Mouse (Mus musculus): ENCODE results near the gene Ager. TPM values are rescaled to one million over a fixed set of nuclear protein-coding genes. Genes with fewer than 3 reads are reported as not detected.

Ager gene
- polyA plus RNA-seq, 1 experiment from 2014 or later: 2.4 TPM

- DNase-seq (ENCODE audit: low spot score) (no peak), ATAC-seq (replicated peaks; ENCODE audit: low FRiP score) (peak; percentile 96)
- Histone ChIP-seq H3K4me1 (replicated peaks; ENCODE audit: control insufficient read depth, insufficient read depth, low read length) (peaks cover 23% of the 10 kb centered on the region), H3K36me3 (ENCODE audit: control insufficient read depth, insufficient read depth, low read length) (peaks cover 4% of the 10 kb centered on the region; the same call in 1 of the 2 replicates), H3K27ac (ENCODE audit: low read depth, low read length) (peak within 1 kb of the TSS; percentile 87), H3K4me3 (ENCODE audit: low read depth, low read length) (peak within 1 kb of the TSS; percentile 98), H3K4me2 (ENCODE audit: low read depth, low read length, severe bottlenecking) (peak within 1 kb of the TSS; percentile 97), H3K9ac (ENCODE audit: low read length) (peak within 1 kb of the TSS; percentile 94), H3K9me3 (ENCODE audit: control insufficient read depth, low read length) (no peaks in the 10 kb centered on the region), H3K27me3 (ENCODE audit: control insufficient read depth, insufficient read depth, low read length) (no peaks in the 10 kb centered on the region)
- WGBS: under 1% methylated on average over 30 of the region's 30 CpGs
Measured at GRCm38 (mm10) chr17:34603375-34604060, 5.9 kb downstream of the Ager start, which contains the start of gene Rnf5. Gene Rnf5, minus strand, starts transcription at chr17:34603690.

GRCm38 (mm10) chr17:34604061-34604508 lies 6.4 kb downstream of the Ager start, which contains the start of gene Agpat1:
Gene Agpat1, plus strand, starts transcription at chr17:34604262.
- Histone ChIP-seq H3K4me3 (ENCODE audit: low read depth, low read length) (peak within 1 kb of the TSS; percentile 98), H3K27ac (ENCODE audit: low read depth, low read length) (peak within 1 kb of the TSS; percentile 87), H3K27me3 (ENCODE audit: control insufficient read depth, insufficient read depth, low read length) (no peaks in the 10 kb centered on the region), H3K36me3 (ENCODE audit: control insufficient read depth, insufficient read depth, low read length) (peaks cover 4% of the 10 kb centered on the region; the same call in 1 of the 2 replicates), H3K4me2 (ENCODE audit: low read depth, low read length, severe bottlenecking) (peak within 1 kb of the TSS; percentile 97), H3K4me1 (replicated peaks; ENCODE audit: control insufficient read depth, insufficient read depth, low read length) (peaks cover 23% of the 10 kb centered on the region), H3K9ac (ENCODE audit: low read length) (peak within 1 kb of the TSS; percentile 94), H3K9me3 (ENCODE audit: control insufficient read depth, low read length) (no peaks in the 10 kb centered on the region)
- peak; percentile 99 for DNase-seq (ENCODE audit: low spot score)
- ATAC-seq (replicated peaks; ENCODE audit: low FRiP score): peak; percentile 87
- WGBS: 0% methylated on average over 32 of the region's 35 CpGs

GRCm38 (mm10) chr17:34604511-34605237 lies 7.0 kb downstream of the Ager start:
- peaks cover 4% of the 10 kb centered on the region; the same call in 1 of the 2 replicates for H3K36me3 ChIP-seq (ENCODE audit: control insufficient read depth, insufficient read depth, low read length)
- peak overlapping the region; percentile 87 for H3K27ac ChIP-seq (ENCODE audit: low read depth, low read length)
- peak overlapping the region; percentile 94 for H3K9ac ChIP-seq (ENCODE audit: low read length)
- ATAC-seq (replicated peaks; ENCODE audit: low FRiP score): no peak
- H3K4me3 ChIP-seq (ENCODE audit: low read depth, low read length): peak overlapping the region; percentile 98
- H3K4me2 ChIP-seq (ENCODE audit: low read depth, low read length, severe bottlenecking): peak overlapping the region; percentile 97
- H3K27me3 ChIP-seq (ENCODE audit: control insufficient read depth, insufficient read depth, low read length): no peaks in the 10 kb centered on the region
- no peaks in the 10 kb centered on the region for H3K9me3 ChIP-seq (ENCODE audit: control insufficient read depth, low read length)
- H3K4me1 ChIP-seq (replicated peaks; ENCODE audit: control insufficient read depth, insufficient read depth, low read length): peaks cover 23% of the 10 kb centered on the region
- 19% methylated on average over 24 of the region's 24 CpGs for whole genome bisulfite sequencing
- no peak for DNase-seq (ENCODE audit: low spot score)

GRCm38 (mm10) chr17:34605609-34606008 lies 7.9 kb downstream of the Ager start:
- H3K36me3 ChIP-seq (ENCODE audit: control insufficient read depth, insufficient read depth, low read length): peaks cover under 1% of the 10 kb centered on the region; the same call in 1 of the 2 replicates
- H3K4me1 ChIP-seq (replicated peaks; ENCODE audit: control insufficient read depth, insufficient read depth, low read length): peaks cover 23% of the 10 kb centered on the region
- H3K9me3 ChIP-seq (ENCODE audit: control insufficient read depth, low read length): no peaks in the 10 kb centered on the region
- DNase-seq (ENCODE audit: low spot score) (peak; percentile 97), ATAC-seq (replicated peaks; ENCODE audit: low FRiP score) (peak; percentile 60)
- H3K4me3 ChIP-seq (ENCODE audit: low read depth, low read length): peak overlapping the region; percentile 98
- no peaks in the 10 kb centered on the region for H3K27me3 ChIP-seq (ENCODE audit: control insufficient read depth, insufficient read depth, low read length)
- H3K4me2 ChIP-seq (ENCODE audit: low read depth, low read length, severe bottlenecking): peak overlapping the region; percentile 97
- H3K27ac ChIP-seq (ENCODE audit: low read depth, low read length): peak overlapping the region; percentile 87
- WGBS: 0% methylated on average over 26 of the region's 30 CpGs
- H3K9ac ChIP-seq (ENCODE audit: low read length): peak overlapping the region; percentile 94

- Histone ChIP-seq H3K9ac (ENCODE audit: low read length) (peak overlapping the region; percentile 94), H3K9me3 (ENCODE audit: control insufficient read depth, low read length) (no peaks in the 10 kb centered on the region), H3K36me3 (ENCODE audit: control insufficient read depth, insufficient read depth, low read length) (peaks cover 6% of the 10 kb centered on the region; the same call in 1 of the 2 replicates), H3K4me3 (ENCODE audit: low read depth, low read length) (peak overlapping the region; percentile 98), H3K27ac (ENCODE audit: low read depth, low read length) (peak overlapping the region; percentile 75), H3K4me2 (ENCODE audit: low read depth, low read length, severe bottlenecking) (peak overlapping the region; percentile 97), H3K4me1 (replicated peaks; ENCODE audit: control insufficient read depth, insufficient read depth, low read length) (peaks cover 23% of the 10 kb centered on the region), H3K27me3 (ENCODE audit: control insufficient read depth, insufficient read depth, low read length) (no peaks in the 10 kb centered on the region)
- no peak for DNase-seq (ENCODE audit: low spot score)
- 18% methylated on average over 32 of the region's 32 CpGs for WGBS
- no peak for ATAC-seq (replicated peaks; ENCODE audit: low FRiP score)
Measured at GRCm38 (mm10) chr17:34606186-34607039, 8.8 kb downstream of the Ager start.

- DNase-seq (ENCODE audit: low spot score) (no peak), ATAC-seq (replicated peaks; ENCODE audit: low FRiP score) (no peak)
- H3K9ac ChIP-seq (ENCODE audit: low read length): no peak overlapping the region
- H3K4me2 ChIP-seq (ENCODE audit: low read depth, low read length, severe bottlenecking): no peak overlapping the region
- H3K9me3 ChIP-seq (ENCODE audit: control insufficient read depth, low read length): no peaks in the 10 kb centered on the region
- peaks cover 17% of the 10 kb centered on the region for H3K4me1 ChIP-seq (replicated peaks; ENCODE audit: control insufficient read depth, insufficient read depth, low read length)
- peaks cover 10% of the 10 kb centered on the region; the same call in 1 of the 2 replicates for H3K36me3 ChIP-seq (ENCODE audit: control insufficient read depth, insufficient read depth, low read length)
- no peak overlapping the region; the same call in 1 of the 2 replicates for H3K27ac ChIP-seq (ENCODE audit: low read depth, low read length)
- H3K4me3 ChIP-seq (ENCODE audit: low read depth, low read length): no peak overlapping the region
- H3K27me3 ChIP-seq (ENCODE audit: control insufficient read depth, insufficient read depth, low read length): no peaks in the 10 kb centered on the region
- WGBS: 91% methylated on average over 7 of the region's 7 CpGs
Measured at GRCm38 (mm10) chr17:34607997-34608396, 10.3 kb downstream of the Ager start.

- H3K36me3 ChIP-seq (ENCODE audit: control insufficient read depth, insufficient read depth, low read length): peaks cover 14% of the 10 kb centered on the region; the same call in 1 of the 2 replicates
- H3K27ac ChIP-seq (ENCODE audit: low read depth, low read length): no peak overlapping the region
- ATAC-seq (replicated peaks; ENCODE audit: low FRiP score) (no peak), DNase-seq (ENCODE audit: low spot score) (no peak)
- WGBS: 90% methylated on average over 8 of the region's 8 CpGs
- H3K4me2 ChIP-seq (ENCODE audit: low read depth, low read length, severe bottlenecking): no peak overlapping the region
- H3K9me3 ChIP-seq (ENCODE audit: control insufficient read depth, low read length): no peaks in the 10 kb centered on the region
- peaks cover 8% of the 10 kb centered on the region; the same call in 1 of the 2 replicates for H3K4me1 ChIP-seq (replicated peaks; ENCODE audit: control insufficient read depth, insufficient read depth, low read length)
- H3K4me3 ChIP-seq (ENCODE audit: low read depth, low read length): no peak overlapping the region
- H3K27me3 ChIP-seq (ENCODE audit: control insufficient read depth, insufficient read depth, low read length): no peaks in the 10 kb centered on the region
- H3K9ac ChIP-seq (ENCODE audit: low read length): no peak overlapping the region
Measured at GRCm38 (mm10) chr17:34611050-34611449, 13.4 kb downstream of the Ager start.
